Mouse (Mus musculus): ENCODE measurements around the gene Islr. TPM values are rescaled to one million over a fixed set of nuclear protein-coding genes. Genes with fewer than 3 reads are reported as not detected.
A peak's percentile ranks its signal among the peaks of the same experiment; 100 is the strongest.

Islr gene
- polyA plus RNA-seq, 1 experiment: 21.9 TPM

GRCm38 (mm10) chr9:58113279-58113884 lies 90.7 kb downstream of the Islr start:
- no peak for TF ChIP-seq POLR2A (IDR thresholded peaks at IDR 0.05; ENCODE audit: low read depth, low read length)
- TF ChIP-seq CTCF (IDR thresholded peaks at IDR 0.05; ENCODE audit: extremely low read depth, insufficient read depth, insufficient read length, insufficient replicate concordance): no peak
- H3K27ac ChIP-seq (ENCODE audit: insufficient read depth, low read length): no peak overlapping the region
- DNase-seq (ENCODE audit: low read depth in 1 of 2, low spot score in 2 of 2): no peak
- no peak overlapping the region for H3K4me3 ChIP-seq (ENCODE audit: extremely low read depth, insufficient read depth, insufficient read length)
- no peaks in the 10 kb centered on the region for H3K36me3 ChIP-seq (ENCODE audit: control insufficient read depth, insufficient read depth, low read length)
- H3K4me1 ChIP-seq (ENCODE audit: control insufficient read depth, insufficient read depth, insufficient read length): no peaks in the 10 kb centered on the region
- 12% methylated on average over 22 of the region's 22 CpGs for WGBS
- peaks cover 5% of the 10 kb centered on the region; the same call in 1 of the 2 replicates for H3K27me3 ChIP-seq (ENCODE audit: control insufficient read depth, insufficient read depth, low read length)

GRCm38 (mm10) chr9:58112866-58113278 lies 91.2 kb downstream of the Islr start:
- H3K27ac ChIP-seq (ENCODE audit: insufficient read depth, low read length): no peak overlapping the region
- H3K27me3 ChIP-seq (ENCODE audit: control insufficient read depth, insufficient read depth, low read length): peaks cover 5% of the 10 kb centered on the region; the same call in 1 of the 2 replicates
- H3K4me1 ChIP-seq (ENCODE audit: control insufficient read depth, insufficient read depth, insufficient read length): no peaks in the 10 kb centered on the region
- no peak for DNase-seq (ENCODE audit: low read depth in 1 of 2, low spot score in 2 of 2)
- no peaks in the 10 kb centered on the region for H3K36me3 ChIP-seq (ENCODE audit: control insufficient read depth, insufficient read depth, low read length)
- no peak for TF ChIP-seq CTCF (IDR thresholded peaks at IDR 0.05; ENCODE audit: extremely low read depth, insufficient read depth, insufficient read length, insufficient replicate concordance)
- no peak overlapping the region for H3K4me3 ChIP-seq (ENCODE audit: extremely low read depth, insufficient read depth, insufficient read length)
- 34% methylated on average over 6 of the region's 6 CpGs for WGBS

- peak; percentile 5 to 30 for DNase-seq (ENCODE audit: low read depth in 1 of 2, low spot score in 2 of 2)
- TF ChIP-seq CTCF (IDR thresholded peaks at IDR 0.05; ENCODE audit: extremely low read depth, insufficient read depth, insufficient read length, insufficient replicate concordance): no peak
- TF ChIP-seq POLR2A (IDR thresholded peaks at IDR 0.05; ENCODE audit: low read depth, low read length): no peak
- 47% methylated on average over 6 of the region's 6 CpGs for WGBS
- H3K4me3 ChIP-seq (ENCODE audit: extremely low read depth, insufficient read depth, insufficient read length): no peak overlapping the region
- H3K36me3 ChIP-seq (ENCODE audit: control insufficient read depth, insufficient read depth, low read length): no peaks in the 10 kb centered on the region
- no peaks in the 10 kb centered on the region for H3K4me1 ChIP-seq (ENCODE audit: control insufficient read depth, insufficient read depth, insufficient read length)
- no peak overlapping the region for H3K27ac ChIP-seq (ENCODE audit: insufficient read depth, low read length)
- peaks cover 5% of the 10 kb centered on the region; the same call in 1 of the 2 replicates for H3K27me3 ChIP-seq (ENCODE audit: control insufficient read depth, insufficient read depth, low read length)
Measured at GRCm38 (mm10) chr9:58112321-58112751, 91.8 kb downstream of the Islr start.

DNA sequence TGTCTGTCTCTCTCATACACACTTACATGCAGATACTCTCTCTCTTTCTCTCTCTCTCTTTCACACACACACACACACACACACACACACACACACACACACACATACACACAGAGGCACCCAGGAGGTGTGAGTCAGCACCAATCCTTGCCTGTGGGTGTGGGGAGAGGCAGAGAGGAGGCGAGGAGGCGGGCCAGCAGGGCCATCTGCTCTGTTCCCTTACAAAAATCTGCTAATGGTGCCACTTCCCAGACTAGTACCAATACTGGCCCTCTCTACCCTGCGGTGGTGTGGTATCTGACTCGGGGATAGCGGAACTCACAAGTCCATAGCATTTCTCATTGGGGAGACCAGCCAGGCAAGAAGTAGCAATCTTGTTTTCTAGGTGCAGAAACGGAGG lies 92.7 kb downstream of the Islr start:
- TF ChIP-seq CTCF (IDR thresholded peaks at IDR 0.05; ENCODE audit: extremely low read depth, insufficient read depth, insufficient read length, insufficient replicate concordance): no peak
- no peak for TF ChIP-seq POLR2A (IDR thresholded peaks at IDR 0.05; ENCODE audit: low read depth, low read length)
- H3K4me1 ChIP-seq (ENCODE audit: control insufficient read depth, insufficient read depth, insufficient read length): no peaks in the 10 kb centered on the region
- H3K36me3 ChIP-seq (ENCODE audit: control insufficient read depth, insufficient read depth, low read length): no peaks in the 10 kb centered on the region
- WGBS: 61% methylated on average over 6 of the region's 6 CpGs
- no peak overlapping the region for H3K4me3 ChIP-seq (ENCODE audit: extremely low read depth, insufficient read depth, insufficient read length)
- DNase-seq (ENCODE audit: low read depth in 1 of 2, low spot score in 2 of 2): no peak
- H3K27me3 ChIP-seq (ENCODE audit: control insufficient read depth, insufficient read depth, low read length): peaks cover 5% of the 10 kb centered on the region; the same call in 1 of the 2 replicates
- H3K27ac ChIP-seq (ENCODE audit: insufficient read depth, low read length): no peak overlapping the region

GRCm38 (mm10) chr9:58110787-58111186 lies 93.3 kb downstream of the Islr start:
- no peak overlapping the region for H3K4me3 ChIP-seq (ENCODE audit: extremely low read depth, insufficient read depth, insufficient read length)
- WGBS: 86% methylated on average over 5 of the region's 5 CpGs
- no peaks in the 10 kb centered on the region for H3K4me1 ChIP-seq (ENCODE audit: control insufficient read depth, insufficient read depth, insufficient read length)
- H3K27me3 ChIP-seq (ENCODE audit: control insufficient read depth, insufficient read depth, low read length): peaks cover 5% of the 10 kb centered on the region; the same call in 1 of the 2 replicates
- DNase-seq (ENCODE audit: low read depth in 1 of 2, low spot score in 2 of 2): no peak
- no peaks in the 10 kb centered on the region for H3K36me3 ChIP-seq (ENCODE audit: control insufficient read depth, insufficient read depth, low read length)
- TF ChIP-seq POLR2A (IDR thresholded peaks at IDR 0.05; ENCODE audit: low read depth, low read length) (no peak), CTCF (IDR thresholded peaks at IDR 0.05; ENCODE audit: extremely low read depth, insufficient read depth, insufficient read length, insufficient replicate concordance) (no peak)
- no peak overlapping the region for H3K27ac ChIP-seq (ENCODE audit: insufficient read depth, low read length)

DNA sequence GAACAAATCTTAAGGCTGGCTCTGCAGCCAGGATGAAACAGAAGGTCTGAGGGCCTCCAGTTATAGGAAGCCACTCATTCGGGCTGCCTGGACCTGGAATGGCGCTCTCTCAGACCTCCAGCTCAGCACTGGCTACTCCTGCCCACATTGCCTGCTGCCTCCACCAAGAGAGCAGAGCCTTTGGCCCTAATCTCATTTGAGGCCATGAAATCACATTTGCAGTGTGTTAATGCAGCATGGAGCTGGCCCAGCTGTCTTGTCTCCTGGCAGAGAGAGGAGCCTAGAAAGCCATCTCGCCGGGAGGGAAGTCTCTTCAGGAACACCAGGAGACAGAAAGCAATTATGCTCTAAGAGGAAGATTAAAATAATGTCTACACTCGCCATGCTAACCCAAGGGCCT lies 96.6 kb downstream of the Islr start:
- no peaks in the 10 kb centered on the region for H3K4me1 ChIP-seq (ENCODE audit: control insufficient read depth, insufficient read depth, insufficient read length)
- TF ChIP-seq CTCF (IDR thresholded peaks at IDR 0.05; ENCODE audit: extremely low read depth, insufficient read depth, insufficient read length, insufficient replicate concordance): no peak
- no peak for TF ChIP-seq POLR2A (IDR thresholded peaks at IDR 0.05; ENCODE audit: low read depth, low read length)
- no peak for DNase-seq (ENCODE audit: low read depth in 1 of 2, low spot score in 2 of 2)
- no peaks in the 10 kb centered on the region for H3K36me3 ChIP-seq (ENCODE audit: control insufficient read depth, insufficient read depth, low read length)
- 81% methylated on average over 5 of the region's 5 CpGs for WGBS
- H3K27me3 ChIP-seq (ENCODE audit: control insufficient read depth, insufficient read depth, low read length): no peaks in the 10 kb centered on the region
- H3K27ac ChIP-seq (ENCODE audit: insufficient read depth, low read length): no peak overlapping the region
- H3K4me3 ChIP-seq (ENCODE audit: extremely low read depth, insufficient read depth, insufficient read length): no peak overlapping the region

Other genes starting within 250 kb of the Islr start
- 0.52 and 0.67 TPM in 2 replicates for gene Cyp11a1, start 197.9 kb downstream of the Islr start, polyA plus RNA-seq (2012; rRNA removed)
- 1.9 and 3.4 TPM in 2 replicates for gene Stra6, start 140.5 kb downstream of the Islr start, polyA plus RNA-seq (2012; rRNA removed)
- gene Ccdc33, start 85.5 kb downstream of the Islr start, polyA plus RNA-seq (2012; rRNA removed): 0.06 and 0.09 TPM in 2 replicates
- gene Islr2, start within 50 bp of the Islr start, polyA plus RNA-seq (2012; rRNA removed): 0.28 and 0.67 TPM in 2 replicates
- 91.6 and 121 TPM in 2 replicates for gene Pml, start 45.5 kb upstream of the Islr start, polyA plus RNA-seq (2012; rRNA removed)
- 55.5 and 63.5 TPM in 2 replicates for gene Stoml1, start 48.9 kb upstream of the Islr start, polyA plus RNA-seq (2012; rRNA removed)
- 26.6 and 29.5 TPM in 2 replicates for gene Loxl1, start 108.9 kb upstream of the Islr start, polyA plus RNA-seq (2012; rRNA removed)
- not detected in 2 replicates for gene Tbc1d21, start 166.1 kb upstream of the Islr start, polyA plus RNA-seq (2012; rRNA removed)